Mouse (Mus musculus) ES-E14 (cell line): Measurements from ENCODE around the gene Ktn1.

Experiments used
- MAFK ChIP-seq: IDR thresholded peaks from 2 replicates; pipeline ENCODE4 v1.6.1; 2014; ENCODE audit warnings: mild to moderate bottlenecking, low read depth, low read length, inconsistent platforms; ENCODE audit not compliant: insufficient read depth
- ZC3H11A ChIP-seq: IDR thresholded peaks from 2 replicates; pipeline ENCODE4 v1.6.1; 2012; ENCODE audit warnings: low read depth, mild to moderate bottlenecking, inconsistent platforms, low read length, borderline replicate concordance

DNA sequence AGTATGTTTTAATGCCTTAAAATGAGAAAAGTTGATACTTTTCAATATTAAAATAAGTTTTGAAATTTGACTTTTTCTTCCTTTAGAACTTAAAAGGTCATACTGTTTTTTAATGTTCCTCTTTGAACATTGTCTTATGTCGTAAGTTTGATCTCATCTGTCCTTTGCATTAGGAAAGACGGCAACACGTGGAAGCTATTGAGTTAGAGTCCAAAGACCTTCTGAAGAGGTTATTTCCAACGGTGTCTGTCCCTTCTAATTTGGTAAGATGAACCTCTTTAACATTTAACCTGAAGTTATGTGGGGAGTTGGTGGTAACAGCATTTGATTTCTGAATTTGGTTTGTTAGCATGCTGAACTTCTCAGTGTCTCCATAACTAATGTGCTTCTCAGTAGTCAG, 71.8 kb downstream of the Ktn1 start:
- TF ChIP-seq MAFK, result no peak
- TF ChIP-seq ZC3H11A, result no peak
